Mouse (Mus musculus) cerebellum, adult 11 months (tissue): ENCODE measurements at regions not wholly inside any gene's neighbourhood (a gene's known extent, or its start where the extent isn't known, plus 50 kb on each side); places are given as distances from the start of the nearest gene placed in this dataset.

Experiments used
- DNase-seq: peaks from one replicate; pipeline ENCODE4 v3.0.0; 2022

DNA sequence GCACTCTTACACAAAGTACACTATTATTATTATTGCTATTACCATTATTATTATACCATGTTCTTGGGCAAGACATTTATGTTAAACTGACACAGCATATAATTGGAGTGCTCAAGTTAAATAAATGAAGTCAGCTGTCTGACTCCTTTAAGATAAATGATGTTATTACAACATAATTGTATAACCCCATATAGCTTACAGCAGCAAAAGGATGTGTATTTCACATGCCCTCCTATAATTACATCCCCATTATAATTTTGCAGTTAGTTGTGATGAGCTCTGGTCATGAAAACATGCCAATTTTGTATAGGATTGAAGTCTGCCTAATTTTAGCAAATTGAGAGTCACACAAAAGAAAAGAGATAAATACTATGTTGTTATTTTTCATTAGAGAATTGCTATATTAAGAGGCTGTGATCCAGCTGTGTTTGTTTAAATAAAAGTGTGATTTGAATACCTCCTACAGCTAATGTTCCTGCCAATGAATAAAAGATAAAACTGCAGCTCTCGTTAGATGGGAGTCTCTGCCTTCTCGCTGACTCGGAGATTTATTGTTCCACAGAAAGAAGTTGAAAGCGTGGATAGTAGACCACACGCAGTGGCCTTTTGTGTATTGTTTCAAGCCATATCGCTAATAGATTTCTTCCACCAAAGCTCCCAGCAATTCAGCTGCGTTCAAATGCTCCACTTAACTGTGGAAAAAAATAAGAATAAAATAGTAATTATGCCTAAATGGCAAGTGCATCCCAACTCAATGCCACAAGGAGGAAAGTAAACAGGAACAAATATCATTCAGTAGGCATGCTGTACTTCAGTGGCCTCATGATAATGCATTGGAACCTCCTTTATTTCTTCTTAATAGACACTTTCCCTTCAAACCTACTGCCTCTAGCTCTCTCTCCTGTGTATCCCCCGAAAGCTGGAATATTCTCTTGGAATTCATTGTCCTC, 194.9 kb upstream of the Gm10192 start:
- no peak for DNase-seq

DNA sequence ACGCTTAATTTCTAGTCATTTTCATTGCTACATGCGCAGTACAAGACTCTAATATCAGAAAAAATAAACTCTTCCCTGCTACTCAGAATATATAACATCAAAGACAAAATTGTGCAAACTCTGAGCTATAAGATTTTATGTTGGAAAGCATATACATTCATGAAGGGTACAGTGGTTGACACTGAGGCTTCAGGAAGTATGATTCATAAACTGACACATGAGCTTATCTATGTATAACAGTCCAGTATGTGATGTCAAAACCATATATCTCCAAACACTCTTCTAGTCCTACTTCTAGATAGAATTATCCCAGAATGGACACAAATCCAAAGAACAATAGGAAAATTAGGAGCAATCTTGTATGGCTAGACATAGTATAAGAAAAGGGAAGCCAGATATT, 177.5 kb upstream of the Gm10192 start:
- DNase-seq: no peak

DNA sequence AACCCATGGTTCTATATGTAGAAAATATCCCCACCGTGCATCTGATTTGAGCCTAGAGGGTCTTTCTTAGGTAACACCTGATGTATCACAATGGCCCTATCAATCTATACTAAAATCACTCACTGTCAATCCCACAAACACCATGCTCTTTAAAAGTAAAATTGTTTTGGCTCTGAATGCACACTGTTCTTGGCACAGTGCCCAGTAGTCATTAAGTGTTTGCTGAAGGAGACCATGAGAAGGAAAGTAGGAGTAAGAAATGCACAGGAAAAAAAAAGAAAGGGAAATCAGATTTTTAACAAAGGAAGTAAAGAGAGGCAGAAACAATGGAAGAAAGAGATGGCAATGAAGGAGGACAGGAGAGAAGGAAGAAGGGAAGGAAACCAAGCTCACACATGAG, 175.0 kb upstream of the Gm10192 start:
- DNase-seq: no peak

DNA sequence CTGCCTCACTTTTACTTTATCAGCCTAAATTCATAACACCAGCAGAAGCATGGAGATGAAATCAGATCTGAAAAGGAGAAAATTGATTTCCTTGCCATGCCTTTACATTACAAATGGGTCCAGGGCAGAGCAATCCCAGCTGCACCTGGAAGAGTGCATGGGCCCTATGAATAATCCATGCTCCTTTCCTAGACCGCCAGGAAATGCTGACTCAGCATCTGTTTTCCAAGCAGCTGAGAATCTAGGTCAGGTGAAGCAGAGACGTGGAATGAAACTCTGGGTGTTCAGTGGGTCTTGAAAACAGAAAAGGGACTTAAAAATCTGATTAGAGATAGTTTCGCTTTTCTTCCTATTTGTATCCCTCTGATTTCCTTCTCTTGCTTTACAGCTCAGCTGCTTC, 163.8 kb upstream of the Gm10192 start:
- no peak for DNase-seq

DNA sequence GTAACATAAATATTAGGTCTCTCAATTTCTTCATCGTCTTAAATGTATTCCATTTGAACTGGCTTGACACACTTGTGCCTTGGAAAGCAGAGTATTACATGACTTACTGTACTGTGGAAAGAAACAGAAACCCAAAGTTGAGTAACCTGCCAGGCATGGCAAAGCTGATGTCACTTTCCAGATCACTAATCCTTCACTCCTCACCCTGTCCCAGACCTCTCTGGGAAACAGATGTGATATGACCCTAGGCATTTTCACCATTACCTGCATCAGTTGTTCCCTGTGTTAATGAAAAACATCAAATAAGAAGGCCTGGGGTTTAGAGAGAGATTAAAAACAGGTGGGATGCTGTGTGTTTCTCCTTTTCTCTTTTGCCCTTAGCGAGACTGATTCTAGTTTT, 161.4 kb upstream of the Gm10192 start:
- no peak for DNase-seq

DNA sequence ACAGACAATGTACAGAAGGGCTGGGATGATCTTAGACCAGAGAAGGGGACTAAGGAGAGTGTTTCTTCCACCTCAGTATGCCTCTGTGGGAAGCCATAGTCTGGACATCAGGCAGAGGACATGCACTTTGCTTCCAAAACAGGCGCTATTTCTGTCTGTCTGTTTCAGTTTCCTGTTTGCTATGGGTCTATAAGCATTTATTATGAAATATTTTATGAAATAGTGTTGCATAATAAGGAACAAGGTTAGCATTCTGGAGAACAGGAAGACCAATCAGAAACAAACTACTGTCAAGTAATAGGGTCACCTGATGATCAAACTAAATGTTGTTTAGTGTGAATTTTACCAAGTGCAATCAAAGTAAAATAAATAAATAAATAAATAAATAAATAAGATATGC, 160.4 kb upstream of the Gm10192 start:
- no peak for DNase-seq
